Mouse (Mus musculus): ENCODE measurements around the gene Pmepa1. TPM values are rescaled to one million over a fixed set of nuclear protein-coding genes. Genes with fewer than 3 reads are reported as not detected.

Gene Pmepa1
- polyA plus RNA-seq, 1 experiment, result 260 TPM

DNA sequence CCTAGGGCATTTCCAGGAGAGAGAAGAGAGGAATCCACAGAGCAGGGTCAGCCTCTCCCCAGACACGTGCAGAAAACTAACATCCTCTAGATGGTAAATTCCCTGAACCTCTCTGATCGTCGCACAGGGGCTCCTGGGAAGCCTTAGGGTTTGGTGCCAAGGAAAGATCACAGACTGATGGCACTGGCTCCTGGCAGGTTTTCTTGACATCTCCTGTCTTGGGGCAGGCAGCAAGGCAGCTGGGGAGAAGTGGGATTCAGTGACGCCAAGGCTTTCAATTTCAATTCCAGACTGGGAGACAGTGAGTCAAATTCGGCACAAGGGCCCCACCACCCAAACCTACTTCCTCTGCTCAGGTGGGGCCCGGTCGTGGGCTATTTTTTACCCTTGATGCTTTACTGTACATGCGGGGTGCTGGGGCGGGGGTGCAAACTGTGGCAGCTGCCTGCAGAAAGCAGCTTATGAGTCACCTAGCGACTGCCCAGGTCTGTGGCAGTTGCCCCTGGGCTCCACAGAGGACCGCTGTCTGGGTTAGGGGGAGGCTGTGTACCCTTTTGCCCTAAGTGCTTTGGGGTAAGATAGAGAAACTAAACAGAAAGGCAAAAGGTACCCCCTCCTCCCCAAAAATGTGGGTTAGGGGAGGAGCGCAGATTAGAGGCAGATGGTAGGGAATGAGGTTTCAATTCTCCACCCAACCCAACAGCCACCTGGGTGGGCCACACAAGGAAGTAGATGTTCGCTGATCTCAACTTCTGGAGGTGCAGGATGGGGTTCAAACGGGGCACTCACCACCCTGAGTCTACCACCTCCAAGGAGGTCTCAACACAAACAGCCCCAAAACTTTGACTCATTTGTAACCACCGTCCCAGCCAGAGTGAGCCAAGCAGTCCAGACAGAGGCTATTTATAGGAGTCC lies 1.6 kb downstream of the Pmepa1 start:
- TF ChIP-seq POLR2AphosphoS2 (IDR thresholded peaks at IDR 0.05; ENCODE audit: insufficient read length, low read depth), result no peak
- no peak for TF ChIP-seq TCF3 (IDR thresholded peaks at IDR 0.05; ENCODE audit: insufficient read length, low read depth)
- peak; percentile 19 to 84 (median 32) for TF ChIP-seq MYOD1 (IDR thresholded peaks at IDR 0.05; ENCODE audit: control insufficient read depth in 1 of 3, insufficient read length in 2 of 3, low read depth in 2 of 3)
- peak; percentile 15 for TF ChIP-seq TCF12 (IDR thresholded peaks at IDR 0.05; ENCODE audit: insufficient read depth, poor library complexity, severe bottlenecking)
- no peak for TF ChIP-seq REST (IDR thresholded peaks at IDR 0.05; ENCODE audit: insufficient read depth, insufficient read length)
- peak in 2 of 3 experiments; percentile 33 to 81 for TF ChIP-seq MYOG (IDR thresholded peaks at IDR 0.05; ENCODE audit: control insufficient read depth in 1 of 3, insufficient read depth in 1 of 3, insufficient read length in 2 of 3, low read depth in 2 of 3)
- no peak for TF ChIP-seq USF1 (IDR thresholded peaks at IDR 0.05; ENCODE audit: low read depth)
- TF ChIP-seq POLR2A (IDR thresholded peaks at IDR 0.05; ENCODE audit: insufficient read length, low read depth), result peak; percentile 15
- no peak for TF ChIP-seq CEBPB (IDR thresholded peaks at IDR 0.05; ENCODE audit: insufficient read depth, poor library complexity, severe bottlenecking)
- no peak for TF ChIP-seq MAX (IDR thresholded peaks at IDR 0.05; ENCODE audit: low read depth)
- peak overlapping the region; percentile 87 for H3ac ChIP-seq (ENCODE audit: control insufficient read depth, insufficient read length)
- H3K79me2 ChIP-seq (ENCODE audit: control insufficient read depth, insufficient read depth), result peaks cover 76% of the 10 kb centered on the region
- no peaks in the 10 kb centered on the region for H3K36me3 ChIP-seq (ENCODE audit: control insufficient read depth, insufficient read depth)
- peak overlapping the region; percentile 88 for H3K4me2 ChIP-seq (ENCODE audit: low read depth)
- H3K27me3 ChIP-seq (ENCODE audit: control insufficient read depth, insufficient read depth, insufficient read length), result no peaks in the 10 kb centered on the region
- H3K4me3 ChIP-seq, result peak overlapping the region; percentile 92

GRCm38 (mm10) chr2:173273885-173274284 lies 2.4 kb downstream of the Pmepa1 start:
- H3ac ChIP-seq (ENCODE audit: control insufficient read depth, insufficient read length), result peak overlapping the region; percentile 87
- TF ChIP-seq POLR2A (IDR thresholded peaks at IDR 0.05; ENCODE audit: insufficient read length, low read depth) (no peak), POLR2AphosphoS2 (IDR thresholded peaks at IDR 0.05; ENCODE audit: insufficient read length, low read depth) (no peak), CEBPB (IDR thresholded peaks at IDR 0.05; ENCODE audit: insufficient read depth, poor library complexity, severe bottlenecking) (no peak), MAX (IDR thresholded peaks at IDR 0.05; ENCODE audit: low read depth) (no peak), MYOG (IDR thresholded peaks at IDR 0.05; ENCODE audit: control insufficient read depth in 1 of 3, insufficient read depth in 1 of 3, insufficient read length in 2 of 3, low read depth in 2 of 3) (no peak), E2F4 (IDR thresholded peaks at IDR 0.05; ENCODE audit: insufficient read depth) (no peak), TCF3 (IDR thresholded peaks at IDR 0.05; ENCODE audit: insufficient read length, low read depth) (no peak), MYOD1 (IDR thresholded peaks at IDR 0.05; ENCODE audit: control insufficient read depth in 1 of 3, insufficient read length in 2 of 3, low read depth in 2 of 3) (no peak), SRF (IDR thresholded peaks at IDR 0.05; ENCODE audit: control insufficient read depth, insufficient read length, low read depth) (no peak), USF1 (IDR thresholded peaks at IDR 0.05; ENCODE audit: low read depth) (no peak), TCF12 (IDR thresholded peaks at IDR 0.05; ENCODE audit: insufficient read depth, poor library complexity, severe bottlenecking) (no peak)
- no peaks in the 10 kb centered on the region for H3K36me3 ChIP-seq (ENCODE audit: control insufficient read depth, insufficient read depth)
- H3K79me2 ChIP-seq (ENCODE audit: control insufficient read depth, insufficient read depth), result peaks cover 84% of the 10 kb centered on the region
- H3K4me3 ChIP-seq, result peak overlapping the region; percentile 92
- peak overlapping the region; percentile 88 for H3K4me2 ChIP-seq (ENCODE audit: low read depth)
- H3K27me3 ChIP-seq (ENCODE audit: control insufficient read depth, insufficient read depth, insufficient read length), result no peaks in the 10 kb centered on the region

- peaks cover 93% of the 10 kb centered on the region for H3K79me2 ChIP-seq (ENCODE audit: control insufficient read depth, insufficient read depth)
- H3K27me3 ChIP-seq (ENCODE audit: control insufficient read depth, insufficient read depth, insufficient read length), result no peaks in the 10 kb centered on the region
- no peaks in the 10 kb centered on the region for H3K36me3 ChIP-seq (ENCODE audit: control insufficient read depth, insufficient read depth)
- H3K4me3 ChIP-seq, result peak overlapping the region; percentile 92
- no peak overlapping the region for H3ac ChIP-seq (ENCODE audit: control insufficient read depth, insufficient read length)
- TF ChIP-seq CEBPB (IDR thresholded peaks at IDR 0.05; ENCODE audit: insufficient read depth, poor library complexity, severe bottlenecking), result no peak
- TF ChIP-seq MAX (IDR thresholded peaks at IDR 0.05; ENCODE audit: low read depth), result no peak
- TF ChIP-seq USF1 (IDR thresholded peaks at IDR 0.05; ENCODE audit: low read depth), result no peak
- TF ChIP-seq POLR2AphosphoS2 (IDR thresholded peaks at IDR 0.05; ENCODE audit: insufficient read length, low read depth), result peak; percentile 53
- TF ChIP-seq REST (IDR thresholded peaks at IDR 0.05; ENCODE audit: insufficient read depth, insufficient read length), result no peak
- no peak for TF ChIP-seq E2F4 (IDR thresholded peaks at IDR 0.05; ENCODE audit: insufficient read depth)
- TF ChIP-seq MYOD1 (IDR thresholded peaks at IDR 0.05; ENCODE audit: control insufficient read depth in 1 of 3, insufficient read length in 2 of 3, low read depth in 2 of 3), result no peak
- TF ChIP-seq SRF (IDR thresholded peaks at IDR 0.05; ENCODE audit: control insufficient read depth, insufficient read length, low read depth), result no peak
- TF ChIP-seq POLR2A (IDR thresholded peaks at IDR 0.05; ENCODE audit: insufficient read length, low read depth), result no peak
- TF ChIP-seq TCF12 (IDR thresholded peaks at IDR 0.05; ENCODE audit: insufficient read depth, poor library complexity, severe bottlenecking), result no peak
- peak in 1 of 3 experiments; percentile 11 for TF ChIP-seq MYOG (IDR thresholded peaks at IDR 0.05; ENCODE audit: control insufficient read depth in 1 of 3, insufficient read depth in 1 of 3, insufficient read length in 2 of 3, low read depth in 2 of 3)
- no peak for TF ChIP-seq TCF3 (IDR thresholded peaks at IDR 0.05; ENCODE audit: insufficient read length, low read depth)
- peak overlapping the region; percentile 88 for H3K4me2 ChIP-seq (ENCODE audit: low read depth)
Observed at GRCm38 (mm10) chr2:173272354-173272900, 3.9 kb downstream of the Pmepa1 start.

DNA sequence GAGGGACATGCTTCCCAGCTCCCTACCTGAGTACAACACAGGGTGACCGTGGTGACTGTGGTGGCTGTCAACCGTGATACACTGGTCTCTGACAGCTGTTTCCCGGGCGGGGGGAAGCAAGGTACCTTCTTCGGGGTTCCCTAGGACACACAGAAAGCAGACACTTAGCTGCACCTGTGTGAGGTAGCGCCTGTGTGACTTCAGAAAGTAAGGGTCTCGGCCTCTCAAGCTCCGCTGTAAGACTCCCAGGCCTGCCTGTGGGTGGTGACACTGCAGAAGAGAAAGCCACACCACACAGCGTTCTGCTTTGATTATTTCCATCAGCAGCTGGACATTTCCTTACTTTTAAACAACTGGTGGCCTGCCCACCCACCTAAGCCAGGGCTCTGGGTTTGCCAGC lies 4.8 kb downstream of the Pmepa1 start:
- Histone ChIP-seq H3K4me3 (peak overlapping the region; percentile 92), H3ac (ENCODE audit: control insufficient read depth, insufficient read length) (no peak overlapping the region), H3K27me3 (ENCODE audit: control insufficient read depth, insufficient read depth, insufficient read length) (no peaks in the 10 kb centered on the region), H3K36me3 (ENCODE audit: control insufficient read depth, insufficient read depth) (no peaks in the 10 kb centered on the region), H3K79me2 (ENCODE audit: control insufficient read depth, insufficient read depth) (peaks cover 94% of the 10 kb centered on the region), H3K4me2 (ENCODE audit: low read depth) (peak overlapping the region; percentile 88)
- TF ChIP-seq REST (IDR thresholded peaks at IDR 0.05; ENCODE audit: insufficient read depth, insufficient read length) (no peak), MYOG (IDR thresholded peaks at IDR 0.05; ENCODE audit: control insufficient read depth in 1 of 3, insufficient read depth in 1 of 3, insufficient read length in 2 of 3, low read depth in 2 of 3) (peak in 1 of 3 experiments; percentile 9), TCF12 (IDR thresholded peaks at IDR 0.05; ENCODE audit: insufficient read depth, poor library complexity, severe bottlenecking) (no peak), TCF3 (IDR thresholded peaks at IDR 0.05; ENCODE audit: insufficient read length, low read depth) (no peak), SRF (IDR thresholded peaks at IDR 0.05; ENCODE audit: control insufficient read depth, insufficient read length, low read depth) (no peak), POLR2A (IDR thresholded peaks at IDR 0.05; ENCODE audit: insufficient read length, low read depth) (peak; percentile 34), CEBPB (IDR thresholded peaks at IDR 0.05; ENCODE audit: insufficient read depth, poor library complexity, severe bottlenecking) (no peak), USF1 (IDR thresholded peaks at IDR 0.05; ENCODE audit: low read depth) (no peak), MAX (IDR thresholded peaks at IDR 0.05; ENCODE audit: low read depth) (no peak), E2F4 (IDR thresholded peaks at IDR 0.05; ENCODE audit: insufficient read depth) (no peak), POLR2AphosphoS2 (IDR thresholded peaks at IDR 0.05; ENCODE audit: insufficient read length, low read depth) (peak; percentile 62), MYOD1 (IDR thresholded peaks at IDR 0.05; ENCODE audit: control insufficient read depth in 1 of 3, insufficient read length in 2 of 3, low read depth in 2 of 3) (peak in 1 of 3 experiments; percentile 7)
